Mouse (Mus musculus) embryonic fibroblast, embryonic 13.5 days (primary cell): ENCODE measurements around the gene Idnk.

Experiments
- CTCF ChIP-seq: IDR thresholded peaks from 2 replicates; pipeline ENCODE4 v1.5.1; 2011; ENCODE audit warnings: mild to moderate bottlenecking, control low read depth, low read length, moderate library complexity, borderline replicate concordance; ENCODE audit not compliant: insufficient read depth
- POLR2A ChIP-seq: IDR thresholded peaks from 2 replicates; pipeline ENCODE4 v1.6.1; 2011; ENCODE audit warnings: low read depth, mild to moderate bottlenecking, control low read depth, low read length, moderate library complexity

DNA sequence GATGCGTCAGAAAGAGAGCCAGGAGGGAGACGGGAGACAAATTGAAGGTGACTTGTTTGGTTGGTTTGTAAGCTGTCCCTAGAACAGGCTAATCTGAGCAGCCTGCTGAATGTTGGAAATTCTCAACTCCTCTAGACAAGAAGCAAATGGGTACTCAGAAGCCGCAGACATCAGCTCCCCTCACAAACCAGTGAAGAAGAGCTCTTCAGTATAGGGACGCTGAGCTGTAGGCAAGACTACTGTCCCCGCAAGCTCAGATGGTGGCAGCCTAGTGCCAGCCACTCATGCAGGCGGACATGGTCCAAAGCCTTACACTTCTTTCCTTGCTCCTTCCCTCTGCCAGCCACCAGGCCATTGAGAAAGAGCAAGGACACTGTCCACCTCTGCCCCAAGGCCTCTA is 46.1 kb upstream of the Idnk start:
- TF ChIP-seq POLR2A (no peak), CTCF (no peak)
